Mouse (Mus musculus) thymus, adult 2 months (tissue): ENCODE results near the gene Tmx2.

Source experiments
- CTCF ChIP-seq: fragments of 200-500 bp; IDR thresholded peaks from 2 replicates; pipeline ENCODE4 v1.5.1; 2012; ENCODE audit warnings: mild to moderate bottlenecking, control low read depth, low read length, moderate library complexity, borderline replicate concordance; ENCODE audit not compliant: control insufficient read depth, poor library complexity, insufficient read depth; ENCODE audit errors: extremely low read depth
- POLR2A ChIP-seq: fragments of 200-500 bp; IDR thresholded peaks from 2 replicates; pipeline ENCODE4 v1.6.1; 2012; ENCODE audit warnings: mild to moderate bottlenecking, low read length, control low read depth, moderate library complexity; ENCODE audit not compliant: control insufficient read depth, poor library complexity, insufficient read depth; ENCODE audit errors: extremely low read depth

- no peak for TF ChIP-seq CTCF
- TF ChIP-seq POLR2A: no peak
Measured at GRCm38 (mm10) chr2:84634934-84635482, 43.9 kb downstream of the Tmx2 start.
